10 mouse cellular contexts compared by ENCODE assay signal in genomic region chr1:162209010-162209409, GRCm38 (mm10).
DNase-seq lines count a peak whose midpoint lies in the region; ATAC-seq and TF ChIP-seq lines count a peak whose summit lies in the region.
"Had no signal": no experiment of that assay in that cellular context is flagged by ENCODE, and none has a peak within 500 bp of the region (broad histone marks: within the 10 kb centered on the region; RNA-seq: fewer than 3 reads in every experiment).

No protein-coding gene starts in this region.

- TF ChIP-seq CTCF in kidney, adult 2 months (conservative IDR thresholded peaks at IDR 0.05; ENCODE audit: insufficient read depth, insufficient read length, low read depth, low read length), result no peak

- no peak for TF ChIP-seq POLR2A in kidney, adult 2 months (IDR thresholded peaks at IDR 0.05; ENCODE audit: low read depth, low read length)
- TF ChIP-seq POLR2A in limb, embryonic 14.5 days (IDR thresholded peaks at IDR 0.05; ENCODE audit: borderline replicate concordance, extremely low read depth, insufficient read depth, insufficient read length), result no peak

- H3K27me3 ChIP-seq in kidney, embryonic 15.5 days, result no peaks in the 10 kb centered on the region
- no peaks in the 10 kb centered on the region for H3K27me3 ChIP-seq in kidney, adult 2 months (replicated peaks; ENCODE audit: control insufficient read depth, insufficient read depth, low read length)
- H3K27me3 ChIP-seq in embryonic facial prominence, embryonic 11.5 days (ENCODE audit: control insufficient read depth, insufficient read depth, low read length), result no peaks in the 10 kb centered on the region
- H3K27me3 ChIP-seq in limb, embryonic 14.5 days (ENCODE audit: control insufficient read depth, insufficient read depth, low read length), result no peaks in the 10 kb centered on the region
- H3K27me3 ChIP-seq in kidney, embryonic 16.5 days (ENCODE audit: insufficient read depth, low read length), result no peaks in the 10 kb centered on the region
- H3K27me3 ChIP-seq: neural tube, embryonic 13.5 days had no signal

- H3K27ac ChIP-seq in kidney, embryonic 15.5 days, result peak overlapping the region; percentile 71; the same call in 1 of the 2 replicates
- no peak overlapping the region for H3K27ac ChIP-seq in kidney, adult 2 months (ENCODE audit: insufficient read depth, low read depth, low read length)
- peak overlapping the region; percentile 72 for H3K27ac ChIP-seq in embryonic facial prominence, embryonic 11.5 days (replicated peaks; ENCODE audit: low read depth, low read length)
- H3K27ac ChIP-seq in limb, embryonic 14.5 days (replicated peaks; ENCODE audit: low read depth, low read length), result peak overlapping the region; percentile 91
- H3K27ac ChIP-seq in kidney, embryonic 16.5 days (ENCODE audit: low read length), result no peak overlapping the region

- no peak overlapping the region for H3K4me2 ChIP-seq in kidney, embryonic 15.5 days
- H3K4me2 ChIP-seq in embryonic facial prominence, embryonic 11.5 days (ENCODE audit: low read depth, low read length), result no peak overlapping the region
- H3K4me2 ChIP-seq in limb, embryonic 14.5 days (replicated peaks; ENCODE audit: low read depth, low read length, severe bottlenecking), result peak overlapping the region; percentile 6
- no peak overlapping the region for H3K4me2 ChIP-seq in kidney, embryonic 16.5 days (replicated peaks; ENCODE audit: low read depth, low read length)

- DNase-seq in kidney, adult 2 months, result no peak
- DNase-seq in embryo, embryonic 10 days (ENCODE audit: low spot score), result peak; percentile 51
- DNase-seq in embryonic facial prominence, embryonic 11.5 days (ENCODE audit: low spot score), result peak; percentile 31
- no peak for DNase-seq in limb, embryonic 14.5 days (ENCODE audit: low spot score)
- DNase-seq in kidney, adult 18-20 months, result no peak
- DNase-seq: right cerebral cortex, postnatal 25 days; thymus, adult 18-20 months had no signal

- no peak overlapping the region for H3K4me3 ChIP-seq in kidney, embryonic 15.5 days (replicated peaks)
- no peak overlapping the region for H3K4me3 ChIP-seq in kidney, adult 2 months (ENCODE audit: insufficient read depth, low read depth, low read length)
- H3K4me3 ChIP-seq in embryonic facial prominence, embryonic 11.5 days (ENCODE audit: low read depth, low read length), result no peak overlapping the region
- H3K4me3 ChIP-seq in limb, embryonic 14.5 days (replicated peaks; ENCODE audit: low read length), result no peak overlapping the region
- no peak overlapping the region for H3K4me3 ChIP-seq in kidney, embryonic 16.5 days (ENCODE audit: low read length)
- H3K4me3 ChIP-seq: neural tube, embryonic 13.5 days had no signal

- no peaks in the 10 kb centered on the region for H3K9me3 ChIP-seq in kidney, embryonic 15.5 days (replicated peaks)
- no peaks in the 10 kb centered on the region for H3K9me3 ChIP-seq in embryonic facial prominence, embryonic 11.5 days (replicated peaks; ENCODE audit: control insufficient read depth, low read length)
- H3K9me3 ChIP-seq in limb, embryonic 14.5 days (ENCODE audit: control insufficient read depth, low read length), result no peaks in the 10 kb centered on the region
- no peaks in the 10 kb centered on the region for H3K9me3 ChIP-seq in kidney, embryonic 16.5 days (ENCODE audit: low read length)
- H3K9me3 ChIP-seq: neural tube, embryonic 13.5 days had no signal

- ATAC-seq in kidney, embryonic 15.5 days (replicated peaks; ENCODE audit: low FRiP score), result no peak
- ATAC-seq in embryonic facial prominence, embryonic 11.5 days (replicated peaks; ENCODE audit: insufficient number of reproducible peaks, low FRiP score, low TSS enrichment, low read depth), result no peak
- no peak for ATAC-seq in limb, embryonic 14.5 days (ENCODE audit: low FRiP score, low read depth)
- no peak for ATAC-seq in kidney, embryonic 16.5 days (ENCODE audit: low FRiP score, low TSS enrichment)

- 83% methylated on average over 9 of the region's 9 CpGs for WGBS in kidney, embryonic 15.5 days
- WGBS in kidney, adult 2 months, result 91% methylated on average over 9 of the region's 9 CpGs
- 75% methylated on average over 9 of the region's 9 CpGs for WGBS in embryonic facial prominence, embryonic 11.5 days
- WGBS in limb, embryonic 14.5 days, result 61% methylated on average over 9 of the region's 9 CpGs
- 85% methylated on average over 9 of the region's 9 CpGs for WGBS in kidney, embryonic 16.5 days

- no peak overlapping the region for H3K9ac ChIP-seq in kidney, embryonic 15.5 days
- H3K9ac ChIP-seq in embryonic facial prominence, embryonic 11.5 days (replicated peaks; ENCODE audit: low read length), result no peak overlapping the region
- no peak overlapping the region for H3K9ac ChIP-seq in limb, embryonic 14.5 days (ENCODE audit: low read depth, low read length, severe bottlenecking)
- no peak overlapping the region for H3K9ac ChIP-seq in kidney, embryonic 16.5 days (replicated peaks; ENCODE audit: low read length)
- H3K9ac ChIP-seq: neural tube, embryonic 13.5 days had no signal

- H3K36me3 ChIP-seq in kidney, embryonic 15.5 days, result no peaks in the 10 kb centered on the region
- no peaks in the 10 kb centered on the region for H3K36me3 ChIP-seq in kidney, adult 2 months (ENCODE audit: control insufficient read depth, insufficient read depth, low read length)
- H3K36me3 ChIP-seq in embryonic facial prominence, embryonic 11.5 days (replicated peaks; ENCODE audit: control insufficient read depth, insufficient read depth, low read depth, low read length), result no peaks in the 10 kb centered on the region
- no peaks in the 10 kb centered on the region for H3K36me3 ChIP-seq in limb, embryonic 14.5 days (ENCODE audit: control insufficient read depth, insufficient read depth, low read length)
- no peaks in the 10 kb centered on the region for H3K36me3 ChIP-seq in kidney, embryonic 16.5 days (ENCODE audit: insufficient read depth, low read length)
- H3K36me3 ChIP-seq: neural tube, embryonic 13.5 days had no signal

- H3K4me1 ChIP-seq in kidney, embryonic 15.5 days, result peaks cover 43% of the 10 kb centered on the region
- 0 out of 2 replicates have a peak, but pooled peaks cover 6% of the 10 kb centered on the region for H3K4me1 ChIP-seq in kidney, adult 2 months (ENCODE audit: control insufficient read depth, insufficient read depth, low read length)
- H3K4me1 ChIP-seq in embryonic facial prominence, embryonic 11.5 days (ENCODE audit: control insufficient read depth, insufficient read depth, low read length), result no peaks in the 10 kb centered on the region
- H3K4me1 ChIP-seq in limb, embryonic 14.5 days (ENCODE audit: control insufficient read depth, insufficient read depth, low read length), result peaks cover 59% of the 10 kb centered on the region
- peaks cover 32% of the 10 kb centered on the region for H3K4me1 ChIP-seq in kidney, embryonic 16.5 days (ENCODE audit: insufficient read depth, low read length)

Comparison
In these comparisons a context has a peak if more than half of its experiments do, and no peak if none do; other contexts are left out.
1. H3K27ac ChIP-seq: peak in kidney, embryonic 15.5 days (single experiment), embryonic facial prominence, embryonic 11.5 days (single experiment) and limb, embryonic 14.5 days (single experiment); none in kidney, adult 2 months (single experiment) and kidney, embryonic 16.5 days (single experiment).
2. DNase-seq: peak in embryo, embryonic 10 days (single experiment) and embryonic facial prominence, embryonic 11.5 days (single experiment); none in kidney, adult 2 months (single experiment), limb, embryonic 14.5 days (single experiment) and kidney, adult 18-20 months (single experiment).